Mouse (Mus musculus) liver, embryonic 14 days (tissue): ENCODE measurements around the gene Muc3a. TPM values are rescaled to one million over a fixed set of nuclear protein-coding genes. Genes with fewer than 3 reads are reported as not detected.

ENCODE experiments used
- polyA plus RNA-seq: library from polyadenylated mRNA; depleted of rRNA; stranded (reverse); fragments of >200 nt; gene quantifications from 2 replicates; pipeline ENCODE4 v1.2.3, GENCODE M21; 2012; rRNA removed

Gene Muc3a
- polyA plus RNA-seq: 0.06 and 0.08 TPM in 2 replicates

GRCm38 (mm10) chr5:137212289-137212688, at the start of gene Muc3a:
TSS of gene Muc3a (minus strand) at chr5:137212389.

Other genes with a start within 250 kb of the Muc3a start
- gene Cldn15, start 245.8 kb downstream of the Muc3a start, polyA plus RNA-seq: 2.2 and 3.6 TPM in 2 replicates
- gene Plod3, start 225.4 kb downstream of the Muc3a start, polyA plus RNA-seq: 12.5 and 13.0 TPM in 2 replicates
- 29.1 and 30.7 TPM in 2 replicates for gene Znhit1, start 224.4 kb downstream of the Muc3a start, polyA plus RNA-seq
- gene Vgf, start 186.0 kb downstream of the Muc3a start, polyA plus RNA-seq: 0.01 and 0.02 TPM in 2 replicates
- 62.9 and 70.4 TPM in 2 replicates for gene Ap1s1, start 166.3 kb downstream of the Muc3a start, polyA plus RNA-seq
- gene Serpine1, start 140.1 kb downstream of the Muc3a start, polyA plus RNA-seq: 0.17 and 0.20 TPM in 2 replicates
- gene Trim56, start 96.2 kb downstream of the Muc3a start, polyA plus RNA-seq: 4.1 and 6.0 TPM in 2 replicates
- gene Muc3, start 63.1 kb downstream of the Muc3a start, polyA plus RNA-seq: not detected in 2 replicates
- 15.0 and 20.1 TPM in 2 replicates for gene Ache, start 75.1 kb upstream of the Muc3a start, polyA plus RNA-seq
- gene Ufsp1, start 82.2 kb upstream of the Muc3a start, polyA plus RNA-seq: 7.1 and 9.5 TPM in 2 replicates
- 103 and 106 TPM in 2 replicates for gene Srrt, start 95.3 kb upstream of the Muc3a start, polyA plus RNA-seq
- gene Trip6, start 102.0 kb upstream of the Muc3a start, polyA plus RNA-seq: 6.6 and 7.1 TPM in 2 replicates
- 2.0 and 2.3 TPM in 2 replicates for gene Slc12a9, start 121.2 kb upstream of the Muc3a start, polyA plus RNA-seq
- gene Ephb4, start 137.7 kb upstream of the Muc3a start, polyA plus RNA-seq: 7.3 and 7.7 TPM in 2 replicates